Mouse (Mus musculus) G1E (cell line): Measurements from ENCODE around the gene Gm45837. TPM values are rescaled to one million over a fixed set of nuclear protein-coding genes. Genes with fewer than 3 reads are reported as not detected.
"Not testable (repeated sequence)": the region's sequence is repeated elsewhere in the genome, so short reads cannot be mapped to it uniquely, and the experiment has no call there.

Experiments used
- ATAC-seq: 2 replicates; pipeline ENCODE4 v1.8.0; 2016; ENCODE audit warnings: mild to moderate bottlenecking; ENCODE audit not compliant: insufficient number of reproducible peaks, poor library complexity, low FRiP score, severe bottlenecking; ENCODE audit errors: extremely low read depth
- DNase-seq: peaks from one replicate; pipeline ENCODE4 v3.0.0; 2012; ENCODE audit warnings: low spot score
- H3K27me3 ChIP-seq: 2 replicates; pipeline ENCODE4 v1.6.1; 2012; ENCODE audit warnings: mild to moderate bottlenecking, low read length, inconsistent platforms; ENCODE audit not compliant: insufficient read depth
- H3K36me3 ChIP-seq: replicated peaks from 2 replicates; pipeline ENCODE3; 2012; ENCODE audit warnings: mild to moderate bottlenecking, inconsistent platforms
- H3K4me1 ChIP-seq: 2 replicates; pipeline ENCODE4 v1.6.1; 2012; ENCODE audit warnings: low read depth, low read length, inconsistent platforms, mixed read lengths; ENCODE audit not compliant: insufficient read depth
- H3K4me3 ChIP-seq: 2 replicates; pipeline ENCODE4 v1.5.1; 2012; ENCODE audit warnings: low read depth, mild to moderate bottlenecking, inconsistent platforms, low read length, moderate library complexity, mixed read lengths
- H3K9me3 ChIP-seq: replicated peaks from 2 replicates; pipeline ENCODE4 v1.6.1; 2012; ENCODE audit warnings: inconsistent platforms
- CTCF ChIP-seq: IDR thresholded peaks from 2 replicates; pipeline ENCODE4 v1.5.1; 2012; ENCODE audit warnings: low read depth, low read length, inconsistent platforms, mixed read lengths
- GATA1 ChIP-seq: IDR thresholded peaks from 2 replicates; pipeline ENCODE4 v1.6.1; 2012; ENCODE audit warnings: borderline replicate concordance, low read length, inconsistent platforms, mixed read lengths
- GATA2 ChIP-seq: IDR thresholded peaks from 2 replicates; pipeline ENCODE4 v1.6.1; 2012; ENCODE audit warnings: low read depth, low read length, inconsistent platforms, borderline replicate concordance
- POLR2AphosphoS5 ChIP-seq: IDR thresholded peaks from 2 replicates; pipeline ENCODE4 v1.6.1; 2012; ENCODE audit warnings: low read depth, low read length, inconsistent platforms; ENCODE audit not compliant: insufficient replicate concordance
- TAL1 ChIP-seq: conservative IDR thresholded peaks from 2 replicates; pipeline ENCODE4 v1.6.1; 2012; ENCODE audit warnings: low read depth, low read length, inconsistent platforms, mixed read lengths
- polyA plus RNA-seq: library from polyadenylated mRNA; stranded (reverse); fragments of >175 nt; gene quantifications from 2 replicates; pipeline ENCODE4 v1.2.3, GENCODE M21; 2012
- total RNA-seq, 2 experiments: library from RNA; stranded (forward) in 1 of 2; stranded (reverse) in 1 of 2; fragments of 200-1000 nt in 1 of 2; fragments of >200 nt in 1 of 2; fragmentation: Nextera tagmentation in 1 of 2; gene quantifications; 2 replicates each; pipeline ENCODE4 v1.2.3; 2014 to 2017

Gm45837 gene
- total and polyA plus RNA-seq, 3 experiments, result 0.03 TPM; not detected in 2

GRCm38 (mm10) chr7:101547651-101548050 lies 137.0 kb downstream of the Gm45837 start:
- ATAC-seq (no peak), DNase-seq (no peak)
- no peaks in the 10 kb centered on the region for H3K9me3 ChIP-seq
- peaks cover 3% of the 10 kb centered on the region; the same call in 1 of the 2 replicates for H3K27me3 ChIP-seq
- TF ChIP-seq POLR2AphosphoS5 (no peak), GATA1 (no peak), TAL1 (no peak), CTCF (no peak), GATA2 (no peak)
- H3K36me3 ChIP-seq, result no peaks in the 10 kb centered on the region
- H3K4me3 ChIP-seq, result no peak overlapping the region
- H3K4me1 ChIP-seq, result no peaks in the 10 kb centered on the region

GRCm38 (mm10) chr7:101549266-101549665 lies 138.6 kb downstream of the Gm45837 start:
- H3K36me3 ChIP-seq, result no peaks in the 10 kb centered on the region
- no peak for TF ChIP-seq GATA2
- TF ChIP-seq POLR2AphosphoS5, result no peak
- TF ChIP-seq GATA1, result no peak
- TF ChIP-seq CTCF, result no peak
- TF ChIP-seq TAL1, result no peak
- H3K9me3 ChIP-seq, result no peaks in the 10 kb centered on the region
- H3K4me3 ChIP-seq, result no peak overlapping the region
- H3K27me3 ChIP-seq, result no peaks in the 10 kb centered on the region
- DNase-seq, result no peak
- no peak for ATAC-seq
- no peaks in the 10 kb centered on the region for H3K4me1 ChIP-seq

- Histone ChIP-seq H3K4me3 (no peak overlapping the region), H3K36me3 (no peaks in the 10 kb centered on the region), H3K4me1 (no peaks in the 10 kb centered on the region), H3K9me3 (no peaks in the 10 kb centered on the region), H3K27me3 (no peaks in the 10 kb centered on the region)
- TF ChIP-seq GATA1 (no peak), TAL1 (no peak), POLR2AphosphoS5 (no peak), CTCF (no peak), GATA2 (no peak)
- DNase-seq, result no peak
- no peak for ATAC-seq
Observed at GRCm38 (mm10) chr7:101550686-101551485, 140.2 kb downstream of the Gm45837 start.

GRCm38 (mm10) chr7:101551530-101551929 lies 140.8 kb downstream of the Gm45837 start:
- ATAC-seq, result no peak
- H3K4me1 ChIP-seq, result no peaks in the 10 kb centered on the region

GRCm38 (mm10) chr7:101555473-101555872 lies 144.8 kb downstream of the Gm45837 start:
- not testable (repeated sequence) for H3K36me3 ChIP-seq, ATAC-seq, H3K4me3 ChIP-seq, H3K27me3 ChIP-seq, H3K9me3 ChIP-seq, H3K4me1 ChIP-seq, DNase-seq

More at GRCm38 (mm10) chr7:101551530-101551929, 140.8 kb downstream of the Gm45837 start:
- Histone ChIP-seq H3K36me3 (no peaks in the 10 kb centered on the region), H3K4me3 (no peak overlapping the region), H3K27me3 (no peaks in the 10 kb centered on the region), H3K9me3 (no peaks in the 10 kb centered on the region)
- TF ChIP-seq GATA2 (no peak), TAL1 (no peak), POLR2AphosphoS5 (no peak), GATA1 (no peak), CTCF (no peak)
- no peak for DNase-seq

- no peak for DNase-seq
- Histone ChIP-seq H3K27me3 (no peaks in the 10 kb centered on the region), H3K36me3 (no peaks in the 10 kb centered on the region), H3K4me1 (no peaks in the 10 kb centered on the region), H3K9me3 (no peaks in the 10 kb centered on the region), H3K4me3 (no peak overlapping the region)
- no peak for TF ChIP-seq POLR2AphosphoS5
- no peak for TF ChIP-seq GATA1
- no peak for TF ChIP-seq CTCF
- TF ChIP-seq TAL1, result no peak
- no peak for TF ChIP-seq GATA2
- ATAC-seq, result no peak
Observed at GRCm38 (mm10) chr7:101557391-101557790, 146.7 kb downstream of the Gm45837 start.

- H3K27me3 ChIP-seq, H3K36me3 ChIP-seq, H3K4me3 ChIP-seq, DNase-seq, H3K4me1 ChIP-seq, ATAC-seq, H3K9me3 ChIP-seq: not testable (repeated sequence)
Observed at GRCm38 (mm10) chr7:101559393-101559792, 148.7 kb downstream of the Gm45837 start.

Other genes with a start within 250 kb of the Gm45837 start
- gene Atg16l2, start 108.6 kb upstream of the Gm45837 start, total RNA-seq (2014; fragmentation: Nextera tagmentation), result 0.38 and 0.53 TPM in 2 replicates
- 1.9 and 4.6 TPM in 2 replicates for gene Atg16l2, start 108.6 kb upstream of the Gm45837 start, total RNA-seq (2017)
- gene Atg16l2, start 108.6 kb upstream of the Gm45837 start, polyA plus RNA-seq, result 1.5 and 3.2 TPM in 2 replicates
- not detected in 2 replicates for gene Stard10, start 93.8 kb upstream of the Gm45837 start, total RNA-seq (2014; fragmentation: Nextera tagmentation)
- not detected in 2 replicates for gene Stard10, start 93.8 kb upstream of the Gm45837 start, total RNA-seq (2017)
- gene Stard10, start 93.8 kb upstream of the Gm45837 start, polyA plus RNA-seq, result 0.05 and 0.25 TPM in 2 replicates
- gene Arap1, start 62.8 kb upstream of the Gm45837 start, total RNA-seq (2014; fragmentation: Nextera tagmentation), result 39.7 and 67.6 TPM in 2 replicates
- gene Arap1, start 62.8 kb upstream of the Gm45837 start, total RNA-seq (2017), result 102 and 115 TPM in 2 replicates
- 55.1 and 62.0 TPM in 2 replicates for gene Arap1, start 62.8 kb upstream of the Gm45837 start, polyA plus RNA-seq
- gene Pde2a, start 10.8 kb downstream of the Gm45837 start, total RNA-seq (2014; fragmentation: Nextera tagmentation), result not detected in 2 replicates
- gene Pde2a, start 10.8 kb downstream of the Gm45837 start, total RNA-seq (2017), result 0.12 and 0.55 TPM in 2 replicates
- gene Pde2a, start 10.8 kb downstream of the Gm45837 start, polyA plus RNA-seq, result not detected in 2 replicates
- not detected in 2 replicates for gene Art2b, start 174.7 kb downstream of the Gm45837 start, total RNA-seq (2014; fragmentation: Nextera tagmentation)
- 0.12 TPM in 1 of 2 replicates, not detected in the other for gene Art2b, start 174.7 kb downstream of the Gm45837 start, total RNA-seq (2017)
- not detected in 2 replicates for gene Art2b, start 174.7 kb downstream of the Gm45837 start, polyA plus RNA-seq